Mouse (Mus musculus): Measurements from ENCODE around the gene Pofut1.
"Not testable (repeated sequence)": the region's sequence is repeated elsewhere in the genome, so short reads cannot be mapped to it uniquely, and the experiment has no call there.

DNA sequence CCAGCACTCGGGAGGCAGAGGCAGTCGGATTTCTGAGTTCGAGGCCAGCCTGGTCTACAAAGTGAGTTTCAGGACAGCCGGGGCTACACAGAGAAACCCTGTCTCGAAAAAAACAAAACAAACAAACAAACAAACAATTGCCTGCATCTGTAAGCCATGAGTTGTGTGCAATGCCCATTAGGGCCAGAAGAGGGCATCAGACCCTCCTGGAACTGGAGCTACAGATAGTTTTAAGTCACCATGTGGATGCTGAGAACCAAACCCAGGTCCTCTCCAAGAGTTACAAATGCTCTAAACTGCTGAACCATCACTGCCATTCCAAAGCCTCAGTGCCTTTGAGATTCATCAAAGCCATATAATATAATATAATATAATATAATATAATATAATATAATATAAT is 35.5 kb downstream of the Pofut1 start:
- TF ChIP-seq POLR2A (IDR thresholded peaks at IDR 0.05; ENCODE audit: low read depth, low read length); CTCF (IDR thresholded peaks at IDR 0.05; ENCODE audit: extremely low read depth, insufficient read depth, insufficient read length, insufficient replicate concordance): not testable (repeated sequence)
